Mouse (Mus musculus) bone marrow macrophage, adult 2 months (primary cell): ENCODE results near the gene Mpdu1.

Source experiments
- CTCF ChIP-seq: IDR thresholded peaks from 2 replicates; pipeline ENCODE4 v1.5.1; 2012; ENCODE audit warnings: low read depth, mild to moderate bottlenecking, low read length, moderate library complexity
- POLR2A ChIP-seq: IDR thresholded peaks from 2 replicates; pipeline ENCODE4 v1.6.1; 2012; ENCODE audit warnings: mild to moderate bottlenecking, low read depth, low read length, borderline replicate concordance

DNA sequence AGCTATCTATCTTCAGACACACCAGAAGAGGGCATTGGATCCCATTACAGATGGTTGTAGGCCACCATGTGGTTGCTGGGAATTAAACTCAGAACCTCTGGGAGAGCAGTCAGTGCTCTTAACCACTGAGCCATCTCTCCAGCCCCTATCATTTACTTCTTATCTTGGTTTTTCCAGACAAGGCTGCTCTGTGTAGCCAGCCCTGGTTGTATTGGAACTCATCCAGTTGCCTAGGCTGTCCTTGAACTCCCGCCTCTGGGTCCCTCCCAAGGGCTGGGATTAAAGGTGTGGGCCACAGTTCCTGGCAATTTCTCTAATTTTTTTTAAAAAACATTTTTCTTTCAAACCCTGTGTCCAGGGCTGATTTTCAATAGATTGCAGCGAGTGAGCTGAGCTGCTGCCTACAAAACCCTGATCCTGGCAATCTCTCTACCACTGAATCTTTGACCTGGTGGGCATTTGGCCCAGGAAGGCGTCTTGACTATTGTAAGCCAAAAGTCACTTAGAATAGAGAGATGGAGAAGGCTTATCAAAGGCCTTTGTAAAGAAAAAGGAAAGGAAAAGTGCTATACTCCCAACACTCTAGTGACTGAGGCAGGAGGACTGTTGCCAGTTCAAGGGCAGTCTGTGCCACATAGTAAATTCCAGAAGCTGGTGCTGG, 1.1 kb downstream of the Mpdu1 start:
- no peak for TF ChIP-seq CTCF
- no peak for TF ChIP-seq POLR2A
